Mouse (Mus musculus): ENCODE measurements around the gene Suco.

DNA sequence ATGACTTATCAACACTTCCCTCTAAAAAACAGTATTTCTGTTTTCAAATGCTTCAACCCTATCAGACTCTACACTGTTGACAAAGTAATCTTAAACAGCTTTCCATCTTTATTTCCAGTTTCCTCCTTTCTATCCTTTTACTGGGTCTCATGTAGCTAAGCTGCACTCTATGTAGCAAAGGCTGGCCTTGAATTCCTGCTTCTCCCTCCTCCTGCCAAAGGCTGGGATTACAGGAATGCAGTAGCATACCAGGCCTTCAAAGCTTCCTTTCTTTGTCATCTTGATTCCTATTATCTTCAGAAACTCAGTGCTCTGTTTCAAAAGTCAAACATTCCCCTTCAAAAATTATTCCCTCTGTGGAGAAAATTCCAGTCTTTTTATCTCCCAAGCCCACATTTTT, 8.1 kb downstream of the Suco start:
- TF ChIP-seq CTCF (IDR thresholded peaks at IDR 0.05; ENCODE audit: borderline replicate concordance, extremely low read depth, insufficient read depth, insufficient read length) = no peak
- no peak for TF ChIP-seq POLR2A (IDR thresholded peaks at IDR 0.05; ENCODE audit: borderline replicate concordance, extremely low read depth, insufficient read depth, insufficient read length, poor library complexity, severe bottlenecking)
